Mouse (Mus musculus) cerebellum, adult 2 months (tissue): ENCODE measurements around the gene Smad9. TPM values are rescaled to one million over a fixed set of nuclear protein-coding genes. Genes with fewer than 3 reads are reported as not detected.

Experiments
- DNase-seq, 2 experiments: peaks; one replicate each; pipeline ENCODE4 v3.0.0; 2021
- H3K27ac ChIP-seq: fragments of 200-500 bp; 2 replicates; pipeline ENCODE4 v1.5.1; 2012; ENCODE audit warnings: low read length, control low read depth, inconsistent platforms; ENCODE audit not compliant: insufficient read depth
- H3K27me3 ChIP-seq: fragments of 200-500 bp; 2 replicates; pipeline ENCODE4 v1.6.1; 2012; ENCODE audit warnings: inconsistent platforms, mild to moderate bottlenecking, low read length, moderate library complexity; ENCODE audit not compliant: control insufficient read depth, insufficient read depth
- H3K4me1 ChIP-seq: fragments of 200-500 bp; 2 replicates; pipeline ENCODE4 v1.6.1; 2011; ENCODE audit warnings: low read length; ENCODE audit not compliant: control insufficient read depth, insufficient read depth
- H3K4me3 ChIP-seq: fragments of 200-500 bp; replicated peaks from 2 replicates; pipeline ENCODE3; 2011; ENCODE audit warnings: mild to moderate bottlenecking, low read depth, low read length, control low read depth; ENCODE audit not compliant: insufficient read depth
- CTCF ChIP-seq: fragments of 200-500 bp; IDR thresholded peaks from 2 replicates; pipeline ENCODE4 v1.5.1; 2011; ENCODE audit warnings: low read depth, mild to moderate bottlenecking, control low read depth, low read length, moderate library complexity, borderline replicate concordance; ENCODE audit not compliant: insufficient read depth
- POLR2A ChIP-seq: fragments of 200-500 bp; IDR thresholded peaks from 2 replicates; pipeline ENCODE4 v1.6.1; 2011; ENCODE audit warnings: low read length, control low read depth, borderline replicate concordance; ENCODE audit not compliant: insufficient read depth
- WGBS: fragments of 180-500 bp; shearing (Covaris S2); methylation state at CpG from one replicate; pipeline ENCODE4 v1.1.7; 2018; 5-methylcytosine and 5-hydroxymethylcytosine counted together
- polyA plus RNA-seq: library from polyadenylated mRNA; depleted of rRNA; stranded (reverse); fragments of >200 nt; gene quantifications from 2 replicates; pipeline ENCODE4 v1.2.3, GENCODE M21; 2012

Smad9 gene
- polyA plus RNA-seq, 1 experiment, result 13.7 TPM

DNA sequence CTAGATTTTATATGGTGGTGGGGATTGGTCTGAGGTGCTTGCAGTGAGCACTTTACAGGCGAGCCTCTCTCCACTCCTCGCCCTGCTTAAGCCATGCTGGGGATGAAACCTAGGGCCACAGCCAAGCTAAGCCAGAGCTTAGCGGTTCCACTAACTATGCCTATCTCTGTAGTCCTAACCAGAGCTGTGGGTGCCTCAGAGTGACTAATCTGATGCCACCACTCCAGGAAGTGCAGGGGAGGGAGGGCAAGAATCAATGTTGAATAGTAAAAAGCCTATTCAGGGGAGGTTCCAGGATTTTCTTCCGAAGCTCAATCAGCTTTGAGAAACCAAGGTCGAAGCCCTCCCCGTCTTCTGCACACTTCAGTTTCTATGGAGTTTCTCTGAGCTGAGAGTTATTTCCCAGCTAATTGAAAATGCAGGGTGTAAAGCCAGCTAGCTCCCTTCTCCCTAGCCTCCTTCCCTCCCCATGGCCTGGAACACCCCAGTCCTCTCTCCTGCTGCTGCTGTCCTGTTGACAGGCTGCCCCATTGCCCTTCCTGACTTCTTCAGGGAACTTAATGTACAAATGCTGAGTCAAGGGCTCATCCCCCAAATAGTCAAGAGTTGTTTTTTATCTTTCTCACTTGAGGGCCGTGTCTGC is 20.7 kb downstream of the Smad9 start:
- no peaks in the 10 kb centered on the region for H3K27me3 ChIP-seq
- TF ChIP-seq CTCF (no peak), POLR2A (no peak)
- 64% methylated on average over 7 of the region's 7 CpGs for WGBS
- no peaks in the 10 kb centered on the region for H3K4me1 ChIP-seq
- DNase-seq, result no peak
- no peak overlapping the region for H3K4me3 ChIP-seq
- no peak overlapping the region for H3K27ac ChIP-seq

DNA sequence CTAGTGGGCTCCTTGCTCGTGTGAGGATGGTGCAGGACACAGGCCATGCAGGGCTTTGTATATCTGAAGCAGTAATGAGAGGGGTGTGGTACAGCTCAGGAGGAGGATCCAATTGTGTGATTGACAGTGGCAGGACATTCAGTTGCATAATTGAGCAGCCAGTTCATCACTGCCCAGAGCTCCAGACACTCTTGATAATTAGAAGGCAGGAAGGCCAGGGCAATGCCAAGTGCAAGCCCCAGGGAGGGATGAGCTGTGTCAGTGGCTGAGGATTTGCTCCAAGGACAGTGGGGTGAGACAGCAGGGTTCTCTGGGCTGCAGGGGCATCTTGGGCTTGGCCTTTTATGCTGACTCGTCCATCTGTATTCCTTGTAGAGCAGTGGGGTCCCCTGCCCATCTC is 35.2 kb downstream of the Smad9 start:
- no peak for TF ChIP-seq POLR2A
- no peak for TF ChIP-seq CTCF
- no peak for DNase-seq

DNA sequence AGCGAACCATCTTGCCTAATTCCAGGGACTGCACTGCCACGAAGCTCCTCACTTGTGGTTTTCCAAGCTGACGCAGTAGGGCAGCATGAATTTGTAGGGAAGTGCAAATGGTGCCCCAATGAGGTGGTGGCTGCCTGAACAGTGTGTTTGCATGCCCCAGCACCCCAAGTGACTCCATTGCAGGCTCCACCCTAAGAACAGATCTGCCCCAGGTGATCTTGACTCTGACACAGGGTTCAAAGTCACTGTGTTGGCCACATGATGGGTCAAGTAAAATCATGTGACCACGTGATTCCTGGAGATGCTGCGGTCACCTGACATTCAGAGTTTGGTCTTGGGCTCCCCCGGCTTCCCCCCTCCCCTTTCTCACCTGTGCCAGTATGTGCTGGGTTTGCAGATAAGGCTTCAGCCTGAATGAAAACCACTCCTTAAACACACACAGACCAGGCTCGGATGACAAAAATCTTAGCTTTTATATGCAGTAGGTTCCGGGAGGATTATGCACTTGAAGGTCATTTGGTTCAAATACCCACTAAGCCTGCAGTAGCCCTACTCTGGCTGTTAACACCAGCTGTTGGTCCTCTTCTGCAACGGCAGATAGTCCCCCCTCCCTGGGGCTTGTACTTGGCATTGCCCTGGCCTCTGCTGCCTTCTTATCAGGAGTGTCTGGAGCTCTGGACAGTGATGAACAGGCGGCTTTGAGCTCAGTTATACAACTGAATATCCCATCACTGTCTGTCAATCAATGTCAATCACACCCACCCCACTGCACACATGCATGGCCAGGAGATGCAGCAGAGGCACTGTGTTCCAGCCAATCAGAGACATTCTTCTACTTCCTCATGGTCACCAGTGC is 36.7 kb downstream of the Smad9 start:
- WGBS, result 72% methylated on average over 10 of the region's 10 CpGs
- Histone ChIP-seq H3K4me1 (no peaks in the 10 kb centered on the region), H3K27me3 (no peaks in the 10 kb centered on the region), H3K27ac (no peak overlapping the region), H3K4me3 (no peak overlapping the region)
- no peak for TF ChIP-seq CTCF
- no peak for DNase-seq

More for the DNA sequence above, 35.2 kb downstream of the Smad9 start:
- Histone ChIP-seq H3K27ac (no peak overlapping the region), H3K4me1 (no peaks in the 10 kb centered on the region), H3K27me3 (no peaks in the 10 kb centered on the region), H3K4me3 (no peak overlapping the region)
- 35% methylated on average over 2 of the region's 2 CpGs for WGBS

DNA sequence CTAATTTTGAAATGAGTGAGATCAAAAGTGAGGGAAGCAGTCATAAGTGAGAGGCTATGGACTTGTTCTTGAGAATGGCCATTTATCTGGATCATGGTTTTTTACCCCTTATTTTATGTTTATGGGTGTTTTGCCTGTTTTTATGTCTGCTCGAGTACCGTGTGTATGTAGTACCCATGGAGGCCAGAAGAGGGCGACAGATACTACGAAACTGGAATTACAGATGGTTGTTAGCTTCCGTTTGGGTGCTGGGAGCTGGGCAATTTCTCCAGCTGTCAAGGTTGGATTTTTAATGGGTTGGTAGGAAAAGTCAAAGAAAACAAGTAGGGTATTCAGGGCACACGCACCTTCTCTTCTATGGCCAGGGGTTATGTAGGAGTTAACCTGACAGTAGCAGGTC is 38.4 kb downstream of the Smad9 start:
- TF ChIP-seq POLR2A (no peak), CTCF (no peak)
- WGBS, result 87% methylated on average over 6 of the region's 6 CpGs
- Histone ChIP-seq H3K27me3 (no peaks in the 10 kb centered on the region), H3K4me3 (no peak overlapping the region), H3K4me1 (no peaks in the 10 kb centered on the region), H3K27ac (no peak overlapping the region)
- DNase-seq, result no peak

DNA sequence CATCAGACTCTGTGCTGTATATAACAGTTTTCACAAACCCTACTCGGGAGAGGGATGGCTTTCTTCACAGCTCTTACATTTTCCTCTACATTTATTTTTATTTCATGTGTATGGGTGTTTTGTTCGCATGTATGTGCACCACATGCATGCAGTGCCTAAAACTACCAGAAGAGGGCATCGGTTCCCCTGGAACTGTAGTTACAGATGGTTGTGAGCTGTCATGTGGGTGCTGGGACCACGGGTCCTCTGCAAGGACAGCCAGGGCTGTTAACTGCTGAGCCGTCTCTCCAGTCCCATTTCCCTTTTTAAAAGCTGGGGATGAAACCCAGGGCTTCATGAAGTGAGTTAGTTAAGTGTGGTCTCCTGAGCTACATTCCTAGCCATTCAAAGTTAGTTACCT is 40.0 kb downstream of the Smad9 start:
- H3K27ac ChIP-seq, result no peak overlapping the region
- no peak overlapping the region for H3K4me3 ChIP-seq
- H3K4me1 ChIP-seq, result no peaks in the 10 kb centered on the region
- DNase-seq, result no peak
- 95% methylated on average over 5 of the region's 5 CpGs for WGBS
- no peak for TF ChIP-seq CTCF
- TF ChIP-seq POLR2A, result no peak
- no peaks in the 10 kb centered on the region for H3K27me3 ChIP-seq

- TF ChIP-seq CTCF (peak; percentile 27; the same call in 1 of the 2 replicates), POLR2A (no peak)
- no peak for DNase-seq
- no peak overlapping the region for H3K4me3 ChIP-seq
- WGBS, result 100% methylated on average over 1 of the region's 1 CpGs
- H3K27ac ChIP-seq, result no peak overlapping the region
- H3K27me3 ChIP-seq, result no peaks in the 10 kb centered on the region
- H3K4me1 ChIP-seq, result no peaks in the 10 kb centered on the region
These were observed 40.4 kb downstream of the Smad9 start for GRCm38 (mm10) chr3:54795806-54796205.

GRCm38 (mm10) chr3:54797211-54797610 is 41.8 kb downstream of the Smad9 start:
- WGBS, result 35% methylated on average over 16 of the region's 16 CpGs
- Histone ChIP-seq H3K4me3 (no peak overlapping the region), H3K27ac (no peak overlapping the region), H3K4me1 (no peaks in the 10 kb centered on the region), H3K27me3 (no peaks in the 10 kb centered on the region)
- peak; percentile 53; the same call in 1 of the 2 replicates for TF ChIP-seq CTCF
- no peak for TF ChIP-seq POLR2A
- DNase-seq, result peak; percentile 49 to 58

GRCm38 (mm10) chr3:54803713-54804112 is 48.3 kb downstream of the Smad9 start:
- WGBS, result 95% methylated on average over 8 of the region's 8 CpGs
- Histone ChIP-seq H3K4me1 (no peaks in the 10 kb centered on the region; the same call in 1 of the 2 replicates), H3K27me3 (no peaks in the 10 kb centered on the region), H3K4me3 (no peak overlapping the region), H3K27ac (no peak overlapping the region)
- TF ChIP-seq CTCF, result no peak
- no peak for TF ChIP-seq POLR2A
- no peak for DNase-seq
